Mouse (Mus musculus) heart, adult 2 months (tissue): ENCODE measurements around the gene Cgref1.

Experiments
- CTCF ChIP-seq: fragments of 200-600 bp; IDR thresholded peaks from 2 replicates; pipeline ENCODE4 v1.8.1; 2022; ENCODE audit warnings: antibody characterized with exemption, mild to moderate bottlenecking, moderate library complexity
- EP300 ChIP-seq: fragments of 200-500 bp; IDR thresholded peaks from 2 replicates; pipeline ENCODE4 v1.6.1; 2011; ENCODE audit warnings: low read depth, low read length, control low read depth; ENCODE audit not compliant: insufficient read depth
- POLR2A ChIP-seq: fragments of 200-500 bp; IDR thresholded peaks from 2 replicates; pipeline ENCODE4 v1.6.1; 2011; ENCODE audit warnings: mild to moderate bottlenecking, low read depth, low read length, control low read depth; ENCODE audit not compliant: insufficient read depth

- TF ChIP-seq POLR2A (no peak), CTCF (no peak), EP300 (no peak)
Measured at GRCm38 (mm10) chr5:30924614-30925013, 20.8 kb downstream of the Cgref1 start.
